Mouse (Mus musculus): ENCODE data around the gene Sprr2e.

Sprr2e gene

GRCm38 (mm10) chr3:92351843-92352242, at the start of gene Sprr2e:
Sprr2e (plus strand) TSS chr3:92352143.
- DNase-seq (ENCODE audit: low read depth, low spot score): no peak

GRCm38 (mm10) chr3:92307406-92307805, 44.5 kb upstream of the Sprr2e start:
- DNase-seq (ENCODE audit: low read depth, low spot score): no peak

GRCm38 (mm10) chr3:92316320-92316719, 35.6 kb upstream of the Sprr2e start, which contains the start of gene Sprr2b:
Sprr2b (plus strand) TSS chr3:92316620.
- DNase-seq (ENCODE audit: low read depth, low spot score): no peak

- no peak for DNase-seq (ENCODE audit: low read depth, low spot score)
Measured at GRCm38 (mm10) chr3:92317384-92317783, 34.6 kb upstream of the Sprr2e start.

GRCm38 (mm10) chr3:92336278-92336677, 15.7 kb upstream of the Sprr2e start:
- no peak for DNase-seq (ENCODE audit: low read depth, low spot score)

- no peak for DNase-seq (ENCODE audit: low read depth, low spot score)
Measured at GRCm38 (mm10) chr3:92338840-92339239, 13.1 kb upstream of the Sprr2e start, which contains the start of gene Sprr2d. Sprr2d (plus strand) TSS chr3:92339140.

GRCm38 (mm10) chr3:92361619-92362018, 9.7 kb downstream of the Sprr2e start:
- no peak for DNase-seq (ENCODE audit: low read depth, low spot score)

GRCm38 (mm10) chr3:92364887-92365286, 12.9 kb downstream of the Sprr2e start, which contains the start of gene Sprr2f:
Sprr2f (plus strand) TSS chr3:92365187.
- no peak for DNase-seq (ENCODE audit: low read depth, low spot score)

GRCm38 (mm10) chr3:92373613-92374012, 21.7 kb downstream of the Sprr2e start:
- DNase-seq (ENCODE audit: low read depth, low spot score): no peak

GRCm38 (mm10) chr3:92385385-92385784, 33.4 kb downstream of the Sprr2e start, which contains the start of gene Sprr2h:
Sprr2h (plus strand) TSS chr3:92385685.
- DNase-seq (ENCODE audit: low read depth, low spot score): no peak

- no peak for DNase-seq (ENCODE audit: low read depth, low spot score)
Measured at GRCm38 (mm10) chr3:92394301-92394700, 42.4 kb downstream of the Sprr2e start.
